Mouse (Mus musculus) CH12.LX (cell line): ENCODE measurements around the gene Bsn.

Experiments used
- CHD1 ChIP-seq: IDR thresholded peaks from 2 replicates; pipeline ENCODE4 v1.6.1; 2012; ENCODE audit warnings: low read depth, low read length, improper control_type of control experiment, inconsistent platforms
- CTCF ChIP-seq, 2 experiments: IDR thresholded peaks in 1 of 2; conservative IDR thresholded peaks in 1 of 2; 2 replicates each; pipeline ENCODE4 v1.5.1; 2011 to 2012; ENCODE audit warnings: low read depth in 2 of 2, low read length in 2 of 2, improper control_type of control experiment in 1 of 2, inconsistent platforms in 1 of 2, mild to moderate bottlenecking in 1 of 2, moderate library complexity in 1 of 2
- ETS1 ChIP-seq: conservative IDR thresholded peaks from 2 replicates; pipeline ENCODE4 v1.6.1; 2012; ENCODE audit warnings: low read depth, mild to moderate bottlenecking, inconsistent platforms, low read length, improper control_type of control experiment, moderate library complexity
- GABPA ChIP-seq: IDR thresholded peaks from 2 replicates; pipeline ENCODE4 v1.6.1; 2012; ENCODE audit warnings: low read depth, low read length, improper control_type of control experiment, inconsistent platforms; ENCODE audit not compliant: insufficient replicate concordance
- MXI1 ChIP-seq: IDR thresholded peaks from 2 replicates; pipeline ENCODE4 v1.6.1; 2011; ENCODE audit warnings: mild to moderate bottlenecking, low read depth, low read length, improper control_type of control experiment
- MYC ChIP-seq: IDR thresholded peaks from 2 replicates; pipeline ENCODE4 v1.6.1; 2011; ENCODE audit warnings: low read depth, mild to moderate bottlenecking, improper control_type of control experiment, low read length
- NELFE ChIP-seq: IDR thresholded peaks from 2 replicates; pipeline ENCODE4 v1.6.1; 2011; ENCODE audit warnings: low read depth, low read length, improper control_type of control experiment
- POLR2A ChIP-seq: IDR thresholded peaks from 2 replicates; pipeline ENCODE4 v1.6.1; 2011; ENCODE audit warnings: low read depth, mild to moderate bottlenecking, improper control_type of control experiment, low read length
- POLR2AphosphoS2 ChIP-seq: IDR thresholded peaks from 2 replicates; pipeline ENCODE4 v1.6.1; 2011; ENCODE audit warnings: low read depth, low read length, improper control_type of control experiment
- RAD21 ChIP-seq: IDR thresholded peaks from 2 replicates; pipeline ENCODE4 v1.6.1; 2011; ENCODE audit warnings: low read depth, mild to moderate bottlenecking, low read length, improper control_type of control experiment, moderate library complexity
- TCF12 ChIP-seq: IDR thresholded peaks from 2 replicates; pipeline ENCODE4 v1.6.1; 2014; ENCODE audit warnings: low read depth, mild to moderate bottlenecking, inconsistent platforms, low read length, improper control_type of control experiment
- UBTF ChIP-seq: IDR thresholded peaks from 2 replicates; pipeline ENCODE4 v1.6.1; 2012; ENCODE audit warnings: low read depth, mild to moderate bottlenecking, inconsistent platforms, low read length, improper control_type of control experiment, moderate library complexity
- ZKSCAN1 ChIP-seq: IDR thresholded peaks from 2 replicates; pipeline ENCODE4 v1.6.1; 2012; ENCODE audit warnings: low read depth, inconsistent platforms, low read length, improper control_type of control experiment, borderline replicate concordance

- no peak for TF ChIP-seq CTCF (conservative IDR thresholded peaks at IDR 0.05 in 1 of 2, IDR thresholded peaks at IDR 0.05 in 1 of 2; ENCODE audit: low read depth in 2 of 2, low read length in 2 of 2)
- TF ChIP-seq POLR2A: no peak
- no peak for TF ChIP-seq MXI1
- TF ChIP-seq POLR2AphosphoS2: no peak
- TF ChIP-seq UBTF: no peak
- no peak for TF ChIP-seq ETS1
- no peak for TF ChIP-seq GABPA
- no peak for TF ChIP-seq MYC
- no peak for TF ChIP-seq RAD21
- TF ChIP-seq CHD1: no peak
- TF ChIP-seq TCF12: no peak
- no peak for TF ChIP-seq ZKSCAN1
- TF ChIP-seq NELFE: no peak
Observed at GRCm38 (mm10) chr9:108062142-108062541, 128.0 kb downstream of the Bsn start.
